Mouse (Mus musculus): Measurements from ENCODE around the gene Arfgap2. TPM values are rescaled to one million over a fixed set of nuclear protein-coding genes. Genes with fewer than 3 reads are reported as not detected.

The Arfgap2 gene
- total RNA-seq, 4 experiments from 2014 or later: 75.9 to 81.9 (median 79.1) TPM

- no peak for DNase-seq (ENCODE audit: low spot score in 2 of 2)
Observed at GRCm38 (mm10) chr2:91258830-91259229, 5.9 kb upstream of the Arfgap2 start.

GRCm38 (mm10) chr2:91259493-91259892 lies 5.3 kb upstream of the Arfgap2 start:
- DNase-seq (ENCODE audit: low spot score in 2 of 2): no peak

- no peak for DNase-seq (ENCODE audit: low spot score in 2 of 2)
Observed at GRCm38 (mm10) chr2:91263692-91264660, 798 bp upstream of the Arfgap2 start.

DNA sequence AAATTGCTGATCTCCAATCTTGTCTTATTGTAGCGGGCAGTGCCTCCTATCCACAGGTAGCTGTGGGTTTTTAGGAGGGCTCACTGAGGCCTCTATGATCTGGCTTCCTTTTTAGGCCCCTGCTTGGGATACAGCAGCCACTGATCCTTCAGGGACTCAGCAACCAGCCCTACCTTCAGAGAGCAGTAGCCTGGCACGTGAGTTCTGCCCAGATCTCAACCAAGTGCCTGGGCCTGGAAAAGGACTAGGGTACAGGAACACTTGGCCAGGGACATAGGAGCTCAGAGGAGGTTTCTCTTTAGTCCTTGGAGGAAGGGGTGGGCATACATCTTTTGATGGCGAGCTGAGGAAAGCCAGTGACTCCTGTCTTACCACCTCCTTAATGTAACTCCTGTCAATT lies 3.3 kb downstream of the Arfgap2 start:
- DNase-seq (ENCODE audit: low spot score in 2 of 2): no peak

- DNase-seq (ENCODE audit: low spot score in 2 of 2): no peak
Observed at GRCm38 (mm10) chr2:91268706-91269105, 3.9 kb downstream of the Arfgap2 start.

- DNase-seq (ENCODE audit: low spot score in 2 of 2): no peak
Observed at GRCm38 (mm10) chr2:91269687-91270133, 4.9 kb downstream of the Arfgap2 start.

- no peak for DNase-seq (ENCODE audit: low spot score in 2 of 2)
Observed at GRCm38 (mm10) chr2:91278749-91279371, 14.1 kb downstream of the Arfgap2 start.

DNA sequence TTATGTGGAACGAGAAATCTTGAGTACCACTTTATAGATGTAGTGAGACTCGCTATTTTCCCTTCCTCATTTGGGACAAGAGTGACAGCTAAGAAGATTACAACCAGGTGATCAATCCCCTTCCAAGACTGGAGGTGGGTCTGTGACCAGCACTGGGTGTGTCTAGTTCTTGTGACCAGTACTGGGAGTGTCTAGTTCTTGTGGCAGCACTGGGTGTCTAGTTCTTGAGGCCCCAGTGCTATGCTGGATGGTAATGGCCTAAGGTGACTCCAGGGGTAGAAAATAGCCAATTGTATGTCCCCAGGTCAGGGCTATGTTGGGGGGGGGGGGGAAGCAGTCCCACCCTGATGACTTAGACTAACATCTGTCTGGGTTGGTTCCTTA lies 14.6 kb downstream of the Arfgap2 start:
- no peak for DNase-seq (ENCODE audit: low spot score in 2 of 2)

DNA sequence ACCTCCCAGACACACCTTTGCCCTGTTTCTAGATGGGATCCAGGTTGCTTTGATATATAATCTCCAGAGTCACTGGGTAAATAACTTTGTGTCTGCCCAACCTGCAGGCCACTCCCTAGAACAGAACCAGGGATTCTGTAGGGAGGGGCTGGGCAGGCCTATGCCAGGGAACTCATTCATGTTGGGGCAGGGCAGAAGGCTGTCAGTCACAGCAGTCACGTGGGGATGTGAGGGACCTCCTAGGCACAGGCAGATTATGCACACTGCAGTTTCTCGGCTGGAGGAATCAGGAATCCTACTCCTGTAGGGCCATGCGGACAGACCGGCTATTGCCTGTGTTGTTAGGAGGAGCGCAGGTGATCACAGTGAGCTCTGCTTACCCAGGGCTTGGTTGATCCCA lies 16.6 kb downstream of the Arfgap2 start:
- no peak for DNase-seq (ENCODE audit: low spot score in 2 of 2)

- DNase-seq (ENCODE audit: low spot score in 2 of 2): no peak
Observed at GRCm38 (mm10) chr2:91283972-91284371, 19.2 kb downstream of the Arfgap2 start.

DNA sequence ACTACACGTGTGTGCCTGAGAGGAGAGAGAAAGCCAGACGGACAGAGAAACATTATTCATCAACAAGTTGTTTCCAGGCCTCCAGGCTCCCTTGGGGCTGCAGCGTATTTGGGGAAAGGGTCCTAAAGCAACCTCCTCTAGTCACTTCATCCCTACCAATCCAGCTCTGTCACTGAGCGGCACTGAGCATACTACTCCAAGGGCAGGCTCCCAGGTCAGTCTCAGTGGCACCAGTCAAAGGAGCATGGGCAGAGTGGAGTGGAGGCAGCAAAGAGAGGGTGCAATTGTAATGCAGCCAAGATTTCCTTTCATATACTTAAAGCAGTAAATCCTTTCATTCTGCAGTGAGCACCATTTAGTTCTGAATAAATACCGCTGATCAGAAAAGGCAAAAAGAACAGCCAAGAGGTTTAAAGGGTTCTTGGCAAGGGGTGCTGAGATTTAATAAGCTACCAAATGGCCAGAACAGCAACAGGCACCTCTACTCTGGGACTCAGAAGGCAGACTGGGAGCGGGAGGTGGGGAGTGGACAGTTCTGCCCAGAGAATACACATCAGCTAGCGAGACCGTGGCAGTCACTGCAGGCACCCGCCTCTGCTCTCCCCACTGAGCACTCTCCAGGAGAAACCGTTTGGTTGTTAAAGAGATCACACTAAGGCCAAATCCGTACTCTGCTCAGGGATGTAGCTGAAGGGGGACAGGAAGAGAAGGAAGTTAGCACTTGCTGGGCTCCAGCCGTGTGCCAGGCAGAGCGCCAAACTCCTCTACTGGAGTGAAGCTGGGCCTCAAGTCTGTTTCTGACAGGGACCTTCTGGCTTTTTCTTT lies 19.8 kb downstream of the Arfgap2 start:
- DNase-seq (ENCODE audit: low spot score in 2 of 2): peak in 1 of 2 experiments; percentile 43

GRCm38 (mm10) chr2:91285885-91286505 lies 21.2 kb downstream of the Arfgap2 start:
- peak in 1 of 2 experiments; percentile 81 for DNase-seq (ENCODE audit: low spot score in 2 of 2)

DNA sequence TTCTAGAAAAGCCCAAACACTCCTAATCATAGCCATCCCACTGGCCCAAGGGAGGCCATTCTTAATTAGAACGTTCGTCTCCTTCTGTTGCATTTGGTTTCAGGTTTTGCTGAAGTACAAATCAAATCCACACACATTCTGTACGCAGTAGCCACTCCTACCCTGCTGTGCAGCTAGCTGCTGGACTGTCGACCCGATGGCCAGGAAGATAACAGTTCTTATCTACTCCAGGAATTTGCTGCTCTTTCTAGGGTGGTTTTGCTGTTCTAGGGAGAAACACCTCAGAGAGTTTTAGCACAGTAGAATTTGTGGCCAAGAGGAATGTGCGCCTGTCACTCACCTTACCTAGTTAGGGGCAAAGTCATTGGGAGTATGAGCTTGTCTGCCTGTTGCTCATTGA lies 22.8 kb downstream of the Arfgap2 start:
- no peak for DNase-seq (ENCODE audit: low spot score in 2 of 2)

- no peak for DNase-seq (ENCODE audit: low spot score in 2 of 2)
Observed at GRCm38 (mm10) chr2:91291197-91292007, 26.6 kb downstream of the Arfgap2 start.

DNA sequence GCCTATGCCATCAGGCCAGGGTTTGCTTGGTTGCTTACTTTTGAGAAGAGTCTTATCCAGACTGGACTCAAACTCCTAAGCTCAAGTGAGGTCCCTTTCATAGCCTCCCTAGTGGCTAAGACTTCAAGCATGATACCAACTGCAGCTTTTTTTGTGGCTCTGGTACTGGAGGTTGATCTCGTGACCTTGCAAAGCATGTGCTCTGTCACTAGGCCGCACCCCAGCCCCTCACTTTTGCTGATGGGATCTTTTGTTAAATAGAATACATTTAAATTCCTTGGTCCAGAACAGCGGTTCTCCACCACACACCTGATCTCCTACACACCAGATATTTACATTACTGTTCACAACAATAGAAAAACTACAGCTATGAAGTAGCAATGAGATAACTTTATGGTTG lies 29.5 kb downstream of the Arfgap2 start:
- no peak for DNase-seq (ENCODE audit: low spot score in 2 of 2)

GRCm38 (mm10) chr2:91295895-91296294 lies 31.1 kb downstream of the Arfgap2 start:
- no peak for DNase-seq (ENCODE audit: low spot score in 2 of 2)

GRCm38 (mm10) chr2:91299156-91299555 lies 34.4 kb downstream of the Arfgap2 start:
- no peak for DNase-seq (ENCODE audit: low spot score in 2 of 2)

- no peak for DNase-seq (ENCODE audit: low spot score in 2 of 2)
Observed at GRCm38 (mm10) chr2:91300784-91301183, 36.0 kb downstream of the Arfgap2 start.

- DNase-seq (ENCODE audit: low spot score in 2 of 2): no peak
Observed at GRCm38 (mm10) chr2:91301836-91302235, 37.1 kb downstream of the Arfgap2 start.

DNA sequence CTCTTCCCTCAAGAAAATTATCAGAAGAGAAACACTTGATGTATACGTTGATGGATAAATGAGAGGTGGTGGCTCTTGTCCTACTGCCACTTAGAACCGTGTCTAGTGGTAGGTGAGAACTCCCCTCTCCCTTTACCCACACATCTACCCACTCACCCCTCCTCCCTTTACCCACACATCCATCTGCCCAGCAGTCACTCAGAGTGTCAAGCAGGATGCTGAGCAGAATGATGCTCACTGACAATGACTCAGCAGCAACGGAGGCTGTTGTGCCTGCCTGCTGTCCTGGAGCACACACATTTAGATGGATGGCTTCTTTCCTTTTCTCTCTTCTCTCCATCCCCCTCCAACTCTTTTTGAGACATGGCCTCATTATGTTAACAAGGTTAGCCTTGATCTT lies 38.1 kb downstream of the Arfgap2 start:
- peak; percentile 53 to 63 for DNase-seq (ENCODE audit: low spot score in 2 of 2)
